Mouse (Mus musculus): ENCODE results near the gene Tnp2. TPM values are rescaled to one million over a fixed set of nuclear protein-coding genes. Genes with fewer than 3 reads are reported as not detected.

Tnp2 gene
- polyA plus RNA-seq, 1 experiment from 2014 or later, result 3.7 TPM

- peak; percentile 62 for DNase-seq (ENCODE audit: low spot score)
Observed at GRCm38 (mm10) chr16:10770531-10771325, 17.7 kb downstream of the Tnp2 start.

GRCm38 (mm10) chr16:10769661-10770060 is 18.8 kb downstream of the Tnp2 start:
- peak; percentile 75 for DNase-seq (ENCODE audit: low spot score)

- no peak for DNase-seq (ENCODE audit: low spot score)
Observed at GRCm38 (mm10) chr16:10768821-10769220, 19.6 kb downstream of the Tnp2 start.

- DNase-seq (ENCODE audit: low spot score), result peak; percentile 90
Observed at GRCm38 (mm10) chr16:10767158-10767557, 21.3 kb downstream of the Tnp2 start.

- DNase-seq (ENCODE audit: low spot score), result no peak
Observed at GRCm38 (mm10) chr16:10764323-10764722, 24.1 kb downstream of the Tnp2 start.

GRCm38 (mm10) chr16:10763540-10764264 is 24.8 kb downstream of the Tnp2 start:
- DNase-seq (ENCODE audit: low spot score), result no peak

GRCm38 (mm10) chr16:10762569-10763180 is 25.8 kb downstream of the Tnp2 start:
- no peak for DNase-seq (ENCODE audit: low spot score)

GRCm38 (mm10) chr16:10761182-10761581 is 27.3 kb downstream of the Tnp2 start:
- no peak for DNase-seq (ENCODE audit: low spot score)

GRCm38 (mm10) chr16:10756168-10756567 is 32.3 kb downstream of the Tnp2 start:
- no peak for DNase-seq (ENCODE audit: low spot score)

- DNase-seq (ENCODE audit: low spot score), result no peak
Observed at GRCm38 (mm10) chr16:10754521-10755296, 33.8 kb downstream of the Tnp2 start.

GRCm38 (mm10) chr16:10749824-10750223 is 38.6 kb downstream of the Tnp2 start:
- DNase-seq (ENCODE audit: low spot score), result no peak

- DNase-seq (ENCODE audit: low spot score), result peak; percentile 79
Observed at GRCm38 (mm10) chr16:10749226-10749625, 39.2 kb downstream of the Tnp2 start.

- DNase-seq (ENCODE audit: low spot score), result peak; percentile 57
Observed at GRCm38 (mm10) chr16:10741082-10741481, 47.4 kb downstream of the Tnp2 start.

GRCm38 (mm10) chr16:10739854-10740398 is 48.5 kb downstream of the Tnp2 start:
- peak; percentile 51 for DNase-seq (ENCODE audit: low spot score)

GRCm38 (mm10) chr16:10738866-10739265 is 49.6 kb downstream of the Tnp2 start:
- no peak for DNase-seq (ENCODE audit: low spot score)

Other genes with a start within 250 kb of the Tnp2 start
- 27.0 and 35.2 TPM in 2 replicates for gene Dexi, start 245.6 kb downstream of the Tnp2 start, polyA plus RNA-seq (2015; fragmentation: Nextera tagmentation; extraction: Ambion mirVana)
- 38.5 and 50.7 TPM in 2 replicates for gene Clec16a, start 243.3 kb downstream of the Tnp2 start, polyA plus RNA-seq (2015; fragmentation: Nextera tagmentation; extraction: Ambion mirVana)
- gene Socs1, start 3.1 kb downstream of the Tnp2 start, polyA plus RNA-seq (2015; fragmentation: Nextera tagmentation; extraction: Ambion mirVana), result 146 and 184 TPM in 2 replicates
- gene Prm3, start 2.3 kb upstream of the Tnp2 start, polyA plus RNA-seq (2015; fragmentation: Nextera tagmentation; extraction: Ambion mirVana), result not detected in 2 replicates
- gene Prm2, start 7.5 kb upstream of the Tnp2 start, polyA plus RNA-seq (2015; fragmentation: Nextera tagmentation; extraction: Ambion mirVana), result not detected in 2 replicates
- gene Prm1, start 17.2 kb upstream of the Tnp2 start, polyA plus RNA-seq (2015; fragmentation: Nextera tagmentation; extraction: Ambion mirVana), result 1.4 and 2.1 TPM in 2 replicates
- not detected in 2 replicates for gene Gm11172, start 24.3 kb upstream of the Tnp2 start, polyA plus RNA-seq (2015; fragmentation: Nextera tagmentation; extraction: Ambion mirVana)
- 8.6 and 12.6 TPM in 2 replicates for gene Rmi2, start 46.4 kb upstream of the Tnp2 start, polyA plus RNA-seq (2015; fragmentation: Nextera tagmentation; extraction: Ambion mirVana)